Mouse (Mus musculus): Measurements from ENCODE around the gene Cers2.
A peak's percentile ranks its signal among the peaks of the same experiment; 100 is the strongest.

The Cers2 gene

DNA sequence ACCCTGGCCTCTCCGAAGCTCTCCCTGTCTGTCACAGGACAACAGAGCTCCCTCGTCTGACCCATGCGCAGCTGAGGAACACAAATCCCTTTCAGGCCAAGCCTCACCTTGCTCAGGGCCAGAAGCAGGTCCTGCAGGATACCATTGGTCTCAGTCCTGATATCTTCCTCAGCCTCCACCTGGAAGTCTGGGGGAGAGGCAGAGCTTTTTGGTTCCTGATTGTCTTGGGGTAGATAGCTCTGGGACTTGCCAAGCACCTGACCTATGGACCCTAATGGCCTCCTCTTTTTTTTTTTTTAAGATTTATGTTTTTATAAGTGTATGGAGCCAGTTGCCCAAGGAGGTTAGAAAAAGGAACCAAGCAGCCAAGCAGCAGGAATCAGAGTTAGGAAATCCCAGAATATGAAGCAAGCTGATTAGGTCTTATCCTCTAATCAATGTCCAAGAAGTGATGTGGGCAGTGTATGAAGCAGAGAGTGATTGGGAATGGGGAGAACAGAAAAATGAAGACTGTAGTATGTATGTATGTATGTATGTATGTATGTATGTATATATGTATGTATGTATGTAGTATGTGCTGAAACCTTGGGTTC, 13.3 kb upstream of the Cers2 start:
- TF ChIP-seq GATA4 (IDR thresholded peaks at IDR 0.05; ENCODE audit: insufficient replicate concordance, low read length), result no peak

DNA sequence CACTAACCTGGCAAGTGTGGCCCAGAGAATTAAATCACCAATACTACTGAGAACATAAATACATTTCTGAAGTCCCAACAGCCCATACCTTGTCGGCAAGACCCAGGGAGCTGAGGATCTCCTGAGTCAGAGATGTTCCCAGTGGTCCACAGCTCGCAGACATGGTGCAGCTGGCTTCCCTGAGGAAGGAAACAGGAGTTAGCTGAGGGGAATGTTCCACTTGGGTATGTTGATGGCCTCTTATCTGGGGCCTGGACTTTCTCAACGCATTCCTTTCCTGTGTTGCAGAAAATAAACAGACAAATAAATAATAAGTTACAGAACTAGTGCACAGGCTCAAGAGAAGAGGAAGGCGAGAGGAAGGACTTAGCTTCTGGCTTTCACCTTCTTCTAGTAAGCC, 8.3 kb upstream of the Cers2 start:
- TF ChIP-seq GATA4 (IDR thresholded peaks at IDR 0.05; ENCODE audit: insufficient replicate concordance, low read length), result peak; percentile 52; the same call in 1 of the 2 replicates

DNA sequence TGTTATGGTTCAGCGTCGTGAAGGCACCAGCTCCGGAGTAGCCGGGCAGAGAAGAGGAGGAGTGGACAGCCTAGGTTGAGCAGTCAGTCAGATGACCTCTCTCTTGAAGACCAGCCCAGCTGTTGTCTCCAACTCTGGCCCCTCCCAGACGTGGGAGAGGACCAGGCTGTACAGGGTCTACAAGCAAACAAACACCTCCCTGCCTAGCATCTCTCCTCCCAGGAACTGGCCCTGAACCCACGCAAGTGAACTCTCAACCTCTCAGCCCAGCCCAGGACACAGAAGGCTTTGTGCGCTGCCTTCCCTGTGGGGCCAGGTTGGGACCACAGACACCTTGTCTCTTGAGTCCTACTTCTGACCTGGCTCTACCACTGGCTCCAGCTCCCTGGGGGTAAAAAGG, 7.5 kb upstream of the Cers2 start, which contains the start of gene Anxa9:
Gene Anxa9 (minus strand): TSS at position 77 of the 400 bp plus-strand sequence.
- TF ChIP-seq GATA4 (IDR thresholded peaks at IDR 0.05; ENCODE audit: insufficient replicate concordance, low read length), result no peak

DNA sequence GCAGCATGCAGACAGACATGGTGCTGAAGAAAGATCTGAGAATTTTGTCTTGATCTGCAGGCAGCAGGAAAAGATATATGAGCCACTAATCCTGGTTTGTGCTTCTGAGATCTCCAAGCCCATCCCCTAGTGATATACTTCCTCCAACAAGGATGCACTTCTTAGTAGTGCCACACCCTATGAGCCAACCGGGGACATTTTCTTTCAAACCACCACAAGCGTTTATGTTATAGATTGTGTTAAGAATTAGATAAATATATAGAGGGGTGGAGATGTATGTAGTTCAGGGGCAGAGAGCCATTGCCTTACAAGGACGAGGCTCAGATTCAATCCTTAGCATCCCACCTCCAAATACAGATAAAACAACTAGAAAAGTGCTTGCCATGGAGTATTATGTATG, 4.1 kb upstream of the Cers2 start:
- no peak for TF ChIP-seq GATA4 (IDR thresholded peaks at IDR 0.05; ENCODE audit: insufficient replicate concordance, low read length)

DNA sequence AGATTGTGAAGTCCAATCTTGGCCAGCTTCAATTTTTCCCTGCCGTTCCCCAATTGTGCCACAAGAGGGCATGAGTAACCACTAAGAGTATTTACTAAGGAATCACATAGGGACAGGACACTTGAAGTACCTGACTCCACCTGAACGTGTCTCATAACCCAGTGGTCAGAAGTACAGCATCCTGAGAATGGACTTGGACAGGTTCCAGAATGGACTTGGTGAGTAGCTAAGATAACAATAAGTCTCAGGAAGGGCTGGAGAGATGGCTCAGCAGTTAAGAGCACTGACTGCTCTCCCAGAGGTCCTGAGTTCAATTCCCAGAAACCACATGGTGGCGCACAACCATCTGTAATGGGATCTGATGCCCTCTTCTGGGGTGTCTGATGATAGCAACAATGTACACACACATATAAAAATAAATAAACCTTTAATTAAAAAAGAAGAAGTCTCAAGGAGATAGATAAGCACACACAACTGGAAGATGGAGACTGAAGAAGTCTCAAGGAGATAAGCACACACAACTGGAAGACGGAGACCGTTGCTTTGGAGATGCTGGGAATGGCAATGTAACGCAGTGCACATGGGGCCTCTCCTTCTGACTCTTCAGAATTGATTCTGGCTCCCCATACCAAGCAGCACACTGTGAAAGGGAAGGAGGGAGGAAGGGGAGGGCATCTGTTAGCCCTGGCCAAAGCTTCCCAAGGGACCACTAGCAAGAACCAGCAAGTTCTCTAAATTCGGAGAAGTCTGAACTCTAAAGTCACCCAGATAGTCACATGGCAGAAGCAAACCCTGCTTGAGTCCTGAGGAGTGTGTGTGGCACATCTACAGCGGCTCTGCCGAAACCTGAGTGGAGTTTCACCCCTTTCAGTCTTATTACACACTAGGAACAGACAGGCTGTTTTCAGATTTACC, 3.4 kb upstream of the Cers2 start:
- TF ChIP-seq GATA4 (IDR thresholded peaks at IDR 0.05; ENCODE audit: insufficient replicate concordance, low read length), result no peak

DNA sequence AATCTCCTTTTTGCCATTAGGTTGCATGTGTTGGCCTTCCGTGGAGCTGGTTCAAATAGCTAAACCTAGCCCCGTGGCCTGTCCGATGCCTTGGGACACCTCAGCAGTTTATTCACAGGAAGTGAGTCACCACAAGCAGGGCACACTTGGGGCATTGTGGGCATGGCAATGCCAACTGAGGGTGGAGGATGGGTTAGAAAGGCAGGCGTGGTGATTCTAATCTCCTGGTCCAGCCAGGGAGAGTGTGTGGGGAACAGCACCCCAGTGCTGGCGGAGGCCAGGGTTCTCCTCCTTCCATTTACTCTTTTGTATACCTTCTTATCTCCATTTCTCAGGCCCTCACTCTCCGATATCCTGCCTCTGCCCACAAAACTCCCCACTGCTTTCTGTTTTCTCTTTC, 2.0 kb upstream of the Cers2 start:
- no peak for TF ChIP-seq GATA4 (IDR thresholded peaks at IDR 0.05; ENCODE audit: insufficient replicate concordance, low read length)

DNA sequence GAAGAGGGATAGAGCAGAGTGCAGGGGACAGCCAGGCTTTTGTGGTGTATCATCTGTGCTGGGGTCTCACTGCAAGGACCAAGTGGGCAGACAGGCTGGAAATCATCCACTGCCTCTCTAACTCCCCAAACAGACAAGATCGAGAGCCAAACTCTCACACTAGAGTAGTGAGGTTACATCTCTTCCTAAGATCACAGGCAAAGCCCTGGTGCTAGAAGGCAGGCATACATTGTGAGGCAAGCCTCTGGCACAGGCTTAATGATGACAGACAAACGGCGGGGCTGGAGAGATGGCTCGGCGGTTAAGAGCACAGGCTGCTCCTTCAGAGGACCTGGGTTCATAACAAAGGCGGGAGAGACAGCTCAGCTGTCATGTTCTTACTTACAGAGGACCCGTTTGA, 1.1 kb upstream of the Cers2 start:
- TF ChIP-seq GATA4 (IDR thresholded peaks at IDR 0.05; ENCODE audit: insufficient replicate concordance, low read length), result no peak

- TF ChIP-seq GATA4 (IDR thresholded peaks at IDR 0.05; ENCODE audit: insufficient replicate concordance, low read length), result no peak
Observed at GRCm38 (mm10) chr3:95314075-95314474, 516 bp upstream of the Cers2 start.

- TF ChIP-seq GATA4 (IDR thresholded peaks at IDR 0.05; ENCODE audit: insufficient replicate concordance, low read length), result peak; percentile 20; the same call in 1 of the 2 replicates
Observed at GRCm38 (mm10) chr3:95315094-95315843, 678 bp downstream of the Cers2 start.

DNA sequence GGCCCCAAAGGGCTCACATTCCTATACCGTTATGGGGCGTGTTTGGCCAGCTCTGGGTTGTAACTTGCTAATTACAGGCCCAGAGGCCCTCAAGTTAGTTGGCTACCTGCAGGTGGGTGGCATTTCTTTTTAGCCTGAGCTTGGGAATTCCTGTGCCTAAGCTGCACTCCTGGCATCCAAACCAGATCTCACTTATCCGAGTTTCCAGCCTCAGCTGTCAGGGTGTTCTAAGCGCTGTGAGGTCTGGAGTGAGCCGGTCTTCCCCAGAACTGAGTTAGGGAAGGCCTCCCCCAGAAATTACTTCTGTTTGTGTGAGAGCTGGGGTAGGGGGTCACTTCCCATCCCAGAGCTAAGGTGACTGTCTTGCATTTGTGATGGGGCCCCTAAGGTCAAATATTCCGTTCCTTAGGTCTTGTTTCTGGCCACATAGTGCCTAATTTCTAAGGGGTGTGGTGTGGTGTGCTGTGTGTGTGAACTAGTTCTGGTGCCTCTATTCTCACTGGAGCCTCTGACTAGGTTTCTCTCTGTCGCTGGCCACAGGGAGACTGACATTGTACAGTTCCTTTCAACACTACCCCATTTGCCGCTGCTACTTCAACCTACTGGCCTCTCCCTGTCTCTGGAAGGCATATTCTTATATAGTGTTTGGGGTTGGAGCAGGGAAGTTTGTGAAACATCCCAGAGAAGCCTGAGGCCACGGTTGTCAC, 1.4 kb downstream of the Cers2 start:
- TF ChIP-seq GATA4 (IDR thresholded peaks at IDR 0.05; ENCODE audit: insufficient replicate concordance, low read length), result no peak

DNA sequence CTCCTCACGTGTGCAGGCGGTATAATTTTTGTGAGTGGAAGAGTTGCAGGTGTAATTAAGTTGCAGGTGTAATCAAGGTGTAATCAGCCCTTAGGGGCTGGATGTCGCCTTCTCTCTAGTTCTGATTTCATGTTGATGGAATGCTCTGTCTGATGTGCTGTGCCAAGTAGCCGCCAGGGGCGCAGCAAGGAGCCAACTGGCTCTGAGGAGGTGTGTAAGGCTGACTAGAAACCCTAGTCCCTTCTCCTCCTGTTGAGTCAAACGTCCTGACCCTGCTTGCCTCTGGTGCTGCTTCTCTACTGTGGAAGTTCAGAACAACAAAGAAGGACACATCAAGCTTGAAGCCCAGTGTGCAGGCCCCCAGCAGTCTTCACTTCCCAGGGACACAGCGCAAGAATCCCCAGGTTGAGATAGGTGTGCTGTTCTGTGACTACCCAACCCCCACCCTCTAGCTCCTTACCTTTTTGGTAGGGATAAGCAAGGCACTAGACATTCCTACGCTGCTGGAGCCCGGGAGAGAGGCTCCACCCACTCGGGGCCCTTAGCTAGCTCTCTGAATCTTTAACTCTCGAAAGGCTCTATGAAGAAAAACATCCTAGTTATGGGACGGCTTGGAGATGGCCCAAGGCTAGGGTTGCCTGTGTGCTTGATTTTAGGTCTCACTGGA, 3.0 kb downstream of the Cers2 start:
- no peak for TF ChIP-seq GATA4 (IDR thresholded peaks at IDR 0.05; ENCODE audit: insufficient replicate concordance, low read length)

GRCm38 (mm10) chr3:95318548-95318947, 4.0 kb downstream of the Cers2 start:
- peak; percentile 95 for TF ChIP-seq GATA4 (IDR thresholded peaks at IDR 0.05; ENCODE audit: insufficient replicate concordance, low read length)

GRCm38 (mm10) chr3:95319110-95319509, 4.5 kb downstream of the Cers2 start:
- no peak for TF ChIP-seq GATA4 (IDR thresholded peaks at IDR 0.05; ENCODE audit: insufficient replicate concordance, low read length)
